Mouse (Mus musculus): ENCODE measurements around the gene Pdzd4.

DNA sequence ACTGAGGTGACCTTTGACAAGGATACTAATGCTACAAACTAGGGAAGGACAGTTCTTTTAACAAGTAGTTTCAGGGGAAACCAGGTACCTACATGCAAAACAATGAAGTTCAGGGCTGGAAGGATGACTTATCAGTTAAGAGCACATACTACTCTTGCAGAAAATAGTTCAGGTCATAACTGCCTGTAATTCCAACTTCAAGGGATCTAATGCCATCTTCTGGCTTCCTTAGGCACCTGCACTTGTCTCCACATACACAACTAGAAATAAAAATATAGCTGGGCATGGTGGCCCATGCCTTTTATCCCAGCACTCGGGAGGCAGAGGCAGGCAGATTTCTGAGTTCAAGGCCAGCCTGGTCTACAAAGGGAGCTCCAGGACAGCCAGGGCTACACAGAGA lies 75.8 kb downstream of the Pdzd4 start:
- TF ChIP-seq CTCF (IDR thresholded peaks at IDR 0.05; ENCODE audit: low read depth) (no peak), EP300 (IDR thresholded peaks at IDR 0.05; ENCODE audit: low read depth) (no peak)

Measured in liver, embryonic 14.5 days (tissue).